Mouse (Mus musculus): Measurements from ENCODE around the gene Ncl. TPM values are rescaled to one million over a fixed set of nuclear protein-coding genes. Genes with fewer than 3 reads are reported as not detected.
A peak's percentile ranks its signal among the peaks of the same experiment; 100 is the strongest.

Ncl gene
- polyA plus RNA-seq, 1 experiment from 2014 or later, result 453 TPM

GRCm38 (mm10) chr1:86309270-86309833 is 49.8 kb downstream of the Ncl start:
- no peak overlapping the region for H3K4me2 ChIP-seq
- no peak overlapping the region for H3K9ac ChIP-seq
- H3K9me3 ChIP-seq, result no peaks in the 10 kb centered on the region
- H3K4me3 ChIP-seq (replicated peaks), result no peak overlapping the region
- 91% methylated on average over 7 of the region's 7 CpGs for WGBS
- H3K27me3 ChIP-seq, result peaks cover 29% of the 10 kb centered on the region
- peaks cover 11% of the 10 kb centered on the region for H3K4me1 ChIP-seq
- ATAC-seq (ENCODE audit: low FRiP score), result no peak
- no peaks in the 10 kb centered on the region for H3K36me3 ChIP-seq (replicated peaks)
- no peak overlapping the region for H3K27ac ChIP-seq

- H3K4me2 ChIP-seq, result no peak overlapping the region
- no peak overlapping the region for H3K9ac ChIP-seq
- no peak overlapping the region for H3K27ac ChIP-seq
- H3K36me3 ChIP-seq (replicated peaks), result no peaks in the 10 kb centered on the region
- H3K4me3 ChIP-seq (replicated peaks), result no peak overlapping the region
- 33% methylated on average over 4 of the region's 4 CpGs for WGBS
- peaks cover 19% of the 10 kb centered on the region for H3K4me1 ChIP-seq
- peaks cover 37% of the 10 kb centered on the region for H3K27me3 ChIP-seq
- ATAC-seq (ENCODE audit: low FRiP score), result no peak
- H3K9me3 ChIP-seq, result no peaks in the 10 kb centered on the region
Measured at GRCm38 (mm10) chr1:86307871-86308641, 51.1 kb downstream of the Ncl start.

GRCm38 (mm10) chr1:86307177-86307762 is 51.9 kb downstream of the Ncl start:
- H3K27ac ChIP-seq, result no peak overlapping the region
- H3K9ac ChIP-seq, result no peak overlapping the region
- H3K4me2 ChIP-seq, result no peak overlapping the region
- H3K27me3 ChIP-seq, result peaks cover 45% of the 10 kb centered on the region
- ATAC-seq (ENCODE audit: low FRiP score), result no peak
- no peaks in the 10 kb centered on the region for H3K36me3 ChIP-seq (replicated peaks)
- H3K4me3 ChIP-seq (replicated peaks), result no peak overlapping the region
- peaks cover 24% of the 10 kb centered on the region for H3K4me1 ChIP-seq
- WGBS, result 90% methylated on average over 7 of the region's 7 CpGs
- no peaks in the 10 kb centered on the region for H3K9me3 ChIP-seq

- no peaks in the 10 kb centered on the region for H3K9me3 ChIP-seq
- H3K36me3 ChIP-seq (replicated peaks), result no peaks in the 10 kb centered on the region
- peaks cover 51% of the 10 kb centered on the region for H3K27me3 ChIP-seq
- ATAC-seq (ENCODE audit: low FRiP score), result no peak
- H3K9ac ChIP-seq, result no peak overlapping the region
- H3K4me3 ChIP-seq (replicated peaks), result no peak overlapping the region
- no peak overlapping the region for H3K27ac ChIP-seq
- H3K4me1 ChIP-seq, result peaks cover 24% of the 10 kb centered on the region
- no peak overlapping the region for H3K4me2 ChIP-seq
- 86% methylated on average over 3 of the region's 3 CpGs for WGBS
Measured at GRCm38 (mm10) chr1:86306686-86307085, 52.5 kb downstream of the Ncl start.

- Histone ChIP-seq H3K4me3 (replicated peaks) (peak overlapping the region; percentile 59), H3K27me3 (peaks cover 65% of the 10 kb centered on the region), H3K27ac (no peak overlapping the region), H3K36me3 (replicated peaks) (no peaks in the 10 kb centered on the region), H3K4me1 (peaks cover 13% of the 10 kb centered on the region), H3K9me3 (no peaks in the 10 kb centered on the region), H3K4me2 (peak overlapping the region; percentile 98), H3K9ac (peak overlapping the region; percentile 56)
- WGBS, result 3% methylated on average over 16 of the region's 16 CpGs
- no peak for ATAC-seq (ENCODE audit: low FRiP score)
Measured at GRCm38 (mm10) chr1:86303873-86304250, 55.3 kb downstream of the Ncl start.

- H3K27me3 ChIP-seq, result peaks cover 65% of the 10 kb centered on the region
- peaks cover 13% of the 10 kb centered on the region for H3K4me1 ChIP-seq
- ATAC-seq (ENCODE audit: low FRiP score), result peak; percentile 76
- H3K4me2 ChIP-seq, result peak overlapping the region; percentile 98
- no peaks in the 10 kb centered on the region for H3K36me3 ChIP-seq (replicated peaks)
- H3K9me3 ChIP-seq, result no peaks in the 10 kb centered on the region
- H3K27ac ChIP-seq, result no peak overlapping the region
- WGBS, result under 1% methylated on average over 65 of the region's 65 CpGs
- peak overlapping the region; percentile 56 for H3K9ac ChIP-seq
- H3K4me3 ChIP-seq (replicated peaks), result peak overlapping the region; percentile 59
Measured at GRCm38 (mm10) chr1:86303063-86303872, 55.9 kb downstream of the Ncl start.

- H3K4me2 ChIP-seq, result peak within 1 kb of the TSS; percentile 98
- no peak for ATAC-seq (ENCODE audit: low FRiP score)
- H3K36me3 ChIP-seq (replicated peaks), result no peaks in the 10 kb centered on the region
- H3K4me1 ChIP-seq, result peaks cover 13% of the 10 kb centered on the region
- peak within 1 kb of the TSS; percentile 56 for H3K9ac ChIP-seq
- 13% methylated on average over 6 of the region's 6 CpGs for whole genome bisulfite sequencing
- H3K4me3 ChIP-seq (replicated peaks), result peak within 1 kb of the TSS; percentile 59
- H3K9me3 ChIP-seq, result no peaks in the 10 kb centered on the region
- H3K27ac ChIP-seq, result no peak within 1 kb of the TSS
- H3K27me3 ChIP-seq, result peaks cover 65% of the 10 kb centered on the region
Measured at GRCm38 (mm10) chr1:86302532-86302931, 56.7 kb downstream of the Ncl start, which contains the start of gene B3gnt7. B3gnt7 (plus strand) TSS chr1:86302832.

GRCm38 (mm10) chr1:86301221-86302091 is 57.7 kb downstream of the Ncl start:
- H3K27me3 ChIP-seq, result peaks cover 62% of the 10 kb centered on the region
- no peaks in the 10 kb centered on the region for H3K36me3 ChIP-seq (replicated peaks)
- WGBS, result 53% methylated on average over 6 of the region's 6 CpGs

GRCm38 (mm10) chr1:86300731-86301130 is 58.5 kb downstream of the Ncl start:
- ATAC-seq (ENCODE audit: low FRiP score), result no peak
- Histone ChIP-seq H3K4me2 (no peak overlapping the region), H3K9ac (no peak overlapping the region), H3K4me3 (replicated peaks) (no peak overlapping the region), H3K27ac (no peak overlapping the region), H3K27me3 (peaks cover 55% of the 10 kb centered on the region), H3K9me3 (no peaks in the 10 kb centered on the region), H3K4me1 (peaks cover 13% of the 10 kb centered on the region), H3K36me3 (replicated peaks) (no peaks in the 10 kb centered on the region)
- WGBS, result 54% methylated on average over 7 of the region's 7 CpGs

More at GRCm38 (mm10) chr1:86301221-86302091, 57.7 kb downstream of the Ncl start:
- no peaks in the 10 kb centered on the region for H3K9me3 ChIP-seq
- H3K27ac ChIP-seq, result no peak overlapping the region
- no peak for ATAC-seq (ENCODE audit: low FRiP score)
- H3K4me1 ChIP-seq, result peaks cover 13% of the 10 kb centered on the region
- H3K4me3 ChIP-seq (replicated peaks), result no peak overlapping the region
- no peak overlapping the region for H3K9ac ChIP-seq
- no peak overlapping the region for H3K4me2 ChIP-seq

- no peaks in the 10 kb centered on the region for H3K36me3 ChIP-seq (replicated peaks)
- ATAC-seq (ENCODE audit: low FRiP score), result no peak
- WGBS, result 29% methylated on average over 2 of the region's 2 CpGs
- no peak overlapping the region for H3K27ac ChIP-seq
- peaks cover 15% of the 10 kb centered on the region for H3K4me1 ChIP-seq
- H3K9ac ChIP-seq, result no peak overlapping the region
- no peak overlapping the region for H3K4me3 ChIP-seq (replicated peaks)
- H3K4me2 ChIP-seq, result no peak overlapping the region
- peaks cover 49% of the 10 kb centered on the region for H3K27me3 ChIP-seq
- no peaks in the 10 kb centered on the region for H3K9me3 ChIP-seq
Measured at GRCm38 (mm10) chr1:86300093-86300492, 59.1 kb downstream of the Ncl start.
